8 mouse cellular contexts compared by ENCODE assay signal in the genomic region with DNA sequence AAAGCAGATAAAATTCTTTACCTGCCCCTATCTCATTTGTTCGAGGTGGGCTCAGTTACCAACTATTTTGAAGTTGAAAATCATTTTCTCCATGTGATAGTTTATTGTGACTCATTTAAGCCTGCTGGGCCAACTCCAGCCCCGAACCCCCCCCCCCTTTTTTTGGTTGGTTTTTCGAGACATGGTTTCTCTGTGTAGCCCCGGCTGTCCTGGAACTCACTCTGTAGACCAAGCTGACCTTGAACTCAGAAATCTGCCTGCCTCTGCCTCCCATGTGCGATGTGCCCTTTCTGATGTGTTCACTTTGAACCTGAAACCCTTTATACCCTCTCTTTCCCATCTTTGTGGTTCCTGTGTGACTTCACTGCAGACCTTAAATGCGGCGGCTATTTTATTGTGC. TPM values are rescaled to one million over a fixed set of nuclear protein-coding genes. Genes with fewer than 3 reads are reported as not detected.
DNase-seq lines count a peak whose midpoint lies in the region; ATAC-seq and TF ChIP-seq lines count a peak whose summit lies in the region.

No protein-coding gene starts in this region.

- peak overlapping the region; percentile 66 for H3K4me3 ChIP-seq in liver, adult 2 months (ENCODE audit: insufficient read depth, low read depth, low read length)
- peak overlapping the region; percentile 51 for H3K4me3 ChIP-seq in embryonic facial prominence, embryonic 12.5 days
- peak overlapping the region; percentile 59 for H3K4me3 ChIP-seq in intestine, embryonic 16.5 days (ENCODE audit: low read length)
- H3K4me3 ChIP-seq in neural tube, embryonic 13.5 days = peak overlapping the region; percentile 50

- TF ChIP-seq POLR2A in liver, adult 2 months (IDR thresholded peaks at IDR 0.05; ENCODE audit: extremely low read depth, insufficient read depth, low read length) = no peak

- no peak overlapping the region; the same call in 1 of the 2 replicates for H3K9ac ChIP-seq in liver, adult 2 months (ENCODE audit: low read depth, low read length)
- no peak overlapping the region for H3K9ac ChIP-seq in embryonic facial prominence, embryonic 12.5 days
- peak overlapping the region; percentile 72; the same call in 1 of the 2 replicates for H3K9ac ChIP-seq in intestine, embryonic 16.5 days (ENCODE audit: low read depth, low read length)
- H3K9ac ChIP-seq in neural tube, embryonic 13.5 days = peak overlapping the region; percentile 71; the same call in 1 of the 2 replicates

- DNase-seq in liver, adult 2 months (ENCODE audit: extremely low read depth, low read depth, low spot score) = no peak
- no peak for DNase-seq in liver
- DNase-seq in left cerebral cortex, adult 11 months (ENCODE audit: low spot score) = no peak
- DNase-seq in layer of hippocampus, adult 9-11 months = no peak

- no peaks in the 10 kb centered on the region; the same call in 1 of the 2 replicates for H3K4me1 ChIP-seq in liver, adult 2 months (ENCODE audit: control insufficient read depth, insufficient read depth, low read length)
- H3K4me1 ChIP-seq in embryonic facial prominence, embryonic 12.5 days = no peaks in the 10 kb centered on the region
- H3K4me1 ChIP-seq in intestine, embryonic 16.5 days (ENCODE audit: control insufficient read depth, insufficient read depth, low read length) = no peaks in the 10 kb centered on the region
- H3K4me1 ChIP-seq in neural tube, embryonic 13.5 days (replicated peaks) = peaks cover 7% of the 10 kb centered on the region

- 35% methylated on average over 7 of the region's 7 CpGs for WGBS in liver, adult 2 months
- WGBS in embryonic facial prominence, embryonic 12.5 days = 48% methylated on average over 7 of the region's 7 CpGs
- 55% methylated on average over 7 of the region's 7 CpGs for WGBS in intestine, embryonic 16.5 days
- WGBS in neural tube, embryonic 13.5 days = 46% methylated on average over 7 of the region's 7 CpGs

- H3K4me2 ChIP-seq in embryonic facial prominence, embryonic 12.5 days (replicated peaks) = peak overlapping the region; percentile 41
- H3K4me2 ChIP-seq in intestine, embryonic 16.5 days (ENCODE audit: low read depth, low read length) = peak overlapping the region; percentile 34
- H3K4me2 ChIP-seq in neural tube, embryonic 13.5 days = peak overlapping the region; percentile 52

- H3K27me3 ChIP-seq in liver, adult 2 months (ENCODE audit: control insufficient read depth, insufficient read depth, low read length) = no peaks in the 10 kb centered on the region
- H3K27me3 ChIP-seq in embryonic facial prominence, embryonic 12.5 days = no peaks in the 10 kb centered on the region
- no peaks in the 10 kb centered on the region for H3K27me3 ChIP-seq in intestine, embryonic 16.5 days (replicated peaks; ENCODE audit: control insufficient read depth, insufficient read depth, low read length)
- no peaks in the 10 kb centered on the region for H3K27me3 ChIP-seq in neural tube, embryonic 13.5 days

- no peaks in the 10 kb centered on the region for H3K79me2 ChIP-seq in liver, adult 2 months (ENCODE audit: control insufficient read depth, insufficient read depth, low read length)

- no peak for ATAC-seq in embryonic facial prominence, embryonic 12.5 days (ENCODE audit: insufficient number of reproducible peaks, insufficient read depth, low FRiP score, low TSS enrichment)
- ATAC-seq in intestine, embryonic 16.5 days = peak; percentile 47; the same call in 1 of the 2 replicates
- peak; percentile 51; the same call in 1 of the 2 replicates for ATAC-seq in neural tube, embryonic 13.5 days (ENCODE audit: low read depth)
- ATAC-seq in cerebellum, adult (ENCODE audit: insufficient number of reproducible peaks, low FRiP score, low TSS enrichment) = no peak

- H3K27ac ChIP-seq in liver, adult 2 months (replicated peaks; ENCODE audit: insufficient read depth, low read depth, low read length) = peak overlapping the region; percentile 69; the same call in 1 of the 2 replicates
- H3K27ac ChIP-seq in embryonic facial prominence, embryonic 12.5 days = no peak overlapping the region; the same call in 1 of the 2 replicates
- H3K27ac ChIP-seq in intestine, embryonic 16.5 days (ENCODE audit: low read length) = no peak overlapping the region
- peak overlapping the region; percentile 92 for H3K27ac ChIP-seq in neural tube, embryonic 13.5 days (replicated peaks)

- TF ChIP-seq CTCF in liver, adult 2 months (IDR thresholded peaks at IDR 0.05; ENCODE audit: low read depth, low read length) = no peak

- no peaks in the 10 kb centered on the region for H3K36me3 ChIP-seq in liver, adult 2 months (ENCODE audit: control insufficient read depth, insufficient read depth, low read length)
- H3K36me3 ChIP-seq in embryonic facial prominence, embryonic 12.5 days = no peaks in the 10 kb centered on the region
- no peaks in the 10 kb centered on the region for H3K36me3 ChIP-seq in intestine, embryonic 16.5 days (ENCODE audit: control insufficient read depth, insufficient read depth, low read length)
- H3K36me3 ChIP-seq in neural tube, embryonic 13.5 days = no peaks in the 10 kb centered on the region

- H3K9me3 ChIP-seq in embryonic facial prominence, embryonic 12.5 days = no peaks in the 10 kb centered on the region
- H3K9me3 ChIP-seq in intestine, embryonic 16.5 days (ENCODE audit: control insufficient read depth, low read length) = no peaks in the 10 kb centered on the region
- H3K9me3 ChIP-seq in neural tube, embryonic 13.5 days = no peaks in the 10 kb centered on the region

RNA-seq across cellular contexts. Expression of gene Slc25a53, which starts 0.4 kb away (rescaled TPM):
- total RNA-seq in liver, adult 2 months (2014; rRNA removed) = 1.5 and 1.6 TPM in 2 replicates
- 0.81 and 0.92 TPM in 2 replicates for polyA plus RNA-seq in liver, adult 2 months (2012; rRNA removed)
- polyA plus RNA-seq in embryonic facial prominence, embryonic 12.5 days (2016; fragmentation: Nextera tagmentation; extraction: Ambion mirVana) = 12.5 and 16.6 TPM in 2 replicates
- polyA plus RNA-seq in intestine, embryonic 16.5 days (2015; fragmentation: Nextera tagmentation; extraction: Ambion mirVana) = 5.1 and 6.7 TPM in 2 replicates
- 13.1 and 15.8 TPM in 2 replicates for polyA plus RNA-seq in neural tube, embryonic 13.5 days (2015; fragmentation: Nextera tagmentation; extraction: Ambion mirVana)

RNA-seq across cellular contexts. Expression of gene Fam199x, which starts 10.9 kb away (rescaled TPM):
- total RNA-seq in liver, adult 2 months (2014; rRNA removed) = 5.4 and 6.1 TPM in 2 replicates
- polyA plus RNA-seq in liver, adult 2 months (2012; rRNA removed) = 0.48 and 0.63 TPM in 2 replicates
- polyA plus RNA-seq in embryonic facial prominence, embryonic 12.5 days (2016; fragmentation: Nextera tagmentation; extraction: Ambion mirVana) = 11.8 and 14.0 TPM in 2 replicates
- polyA plus RNA-seq in intestine, embryonic 16.5 days (2015; fragmentation: Nextera tagmentation; extraction: Ambion mirVana) = 3.7 TPM in 2 replicates
- 6.4 and 7.1 TPM in 2 replicates for polyA plus RNA-seq in neural tube, embryonic 13.5 days (2015; fragmentation: Nextera tagmentation; extraction: Ambion mirVana)

RNA-seq across cellular contexts. Expression of gene Zcchc18, which starts 45.5 kb away (rescaled TPM):
- 0.20 TPM in 1 of 2 replicates, not detected in the other for total RNA-seq in liver, adult 2 months (2014; rRNA removed)
- 0.04 TPM in 1 of 2 replicates, not detected in the other for polyA plus RNA-seq in liver, adult 2 months (2012; rRNA removed)
- 51.7 and 55.0 TPM in 2 replicates for polyA plus RNA-seq in embryonic facial prominence, embryonic 12.5 days (2016; fragmentation: Nextera tagmentation; extraction: Ambion mirVana)
- 12.7 and 14.3 TPM in 2 replicates for polyA plus RNA-seq in intestine, embryonic 16.5 days (2015; fragmentation: Nextera tagmentation; extraction: Ambion mirVana)
- polyA plus RNA-seq in neural tube, embryonic 13.5 days (2015; fragmentation: Nextera tagmentation; extraction: Ambion mirVana) = 215 and 233 TPM in 2 replicates

Comparison
In these comparisons a context has a peak if more than half of its experiments do, and no peak if none do; other contexts are left out.
1. H3K27ac ChIP-seq: peak in liver, adult 2 months (single experiment) and neural tube, embryonic 13.5 days (single experiment); none in embryonic facial prominence, embryonic 12.5 days (single experiment) and intestine, embryonic 16.5 days (single experiment).
2. H3K9ac ChIP-seq: peak in intestine, embryonic 16.5 days (single experiment) and neural tube, embryonic 13.5 days (single experiment); none in liver, adult 2 months (single experiment) and embryonic facial prominence, embryonic 12.5 days (single experiment).
3. ATAC-seq: peak in intestine, embryonic 16.5 days (single experiment) and neural tube, embryonic 13.5 days (single experiment); none in embryonic facial prominence, embryonic 12.5 days (single experiment) and cerebellum, adult (single experiment).
4. RNA of gene Zcchc18, which starts 45.5 kb away (polyA plus RNA-seq): 215 to 233 TPM in neural tube, embryonic 13.5 days, 51.7 to 55.0 TPM in embryonic facial prominence, embryonic 12.5 days and 12.7 to 14.3 TPM in intestine, embryonic 16.5 days; 0.04 TPM in liver, adult 2 months; every median in the first group is over 10 times any median in the second.
5. Peak in every context shown above with its lines, with median percentiles within 50 percentile points of each other: H3K4me3 ChIP-seq and H3K4me2 ChIP-seq.